ENCODE assay signal across 13 mouse cellular contexts in the genomic region with DNA sequence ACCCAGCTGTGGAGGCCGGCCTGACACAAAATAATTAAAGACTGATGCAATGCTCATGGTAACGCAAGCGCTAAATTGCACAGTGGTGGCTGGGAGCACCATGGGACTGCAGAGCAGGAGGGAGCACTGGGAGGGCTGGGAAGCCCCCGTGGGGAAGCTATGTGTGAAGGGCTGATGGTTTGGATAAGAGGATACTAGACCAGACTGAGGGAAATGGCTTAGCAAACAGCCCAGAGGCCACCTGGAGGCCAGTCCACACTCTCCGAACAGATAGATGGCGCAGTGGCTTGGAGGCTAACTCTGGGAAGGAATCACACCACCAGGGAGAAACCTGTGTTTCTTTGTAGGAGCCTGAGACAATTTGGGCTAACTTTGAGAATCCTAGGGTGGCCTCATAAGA.
DNase-seq lines count a peak whose midpoint lies in the region; ATAC-seq and TF ChIP-seq lines count a peak whose summit lies in the region.
"Had no signal": no experiment of that assay in that cellular context is flagged by ENCODE, and none has a peak within 500 bp of the region (broad histone marks: within the 10 kb centered on the region; RNA-seq: fewer than 3 reads in every experiment).

No protein-coding gene starts in this region.

- peak; percentile 24; the same call in 1 of the 2 replicates for TF ChIP-seq CTCF in heart, postnatal 0 days (IDR thresholded peaks at IDR 0.05; ENCODE audit: low read depth)

- no peaks in the 10 kb centered on the region for H3K9me3 ChIP-seq in heart, postnatal 0 days (replicated peaks; ENCODE audit: control insufficient read depth, low read length)
- no peaks in the 10 kb centered on the region for H3K9me3 ChIP-seq in midbrain, embryonic 10.5 days (replicated peaks)
- H3K9me3 ChIP-seq in midbrain, embryonic 16.5 days (replicated peaks; ENCODE audit: control insufficient read depth, low read length, poor library complexity, severe bottlenecking): no peaks in the 10 kb centered on the region

- TF ChIP-seq EP300 in heart, postnatal 0 days (IDR thresholded peaks at IDR 0.05; ENCODE audit: low read depth): no peak

- H3K4me2 ChIP-seq in heart, postnatal 0 days (ENCODE audit: low read depth, low read length): no peak overlapping the region
- H3K4me2 ChIP-seq in midbrain, embryonic 16.5 days (ENCODE audit: low read length): no peak overlapping the region
- H3K4me2 ChIP-seq: neural tube, embryonic 12.5 days had no signal

- no peak overlapping the region for H3K27ac ChIP-seq in heart, postnatal 0 days (ENCODE audit: low read depth)
- 0 out of 2 replicates have a peak overlapping the region, but pooled peaks have one; percentile 28 for H3K27ac ChIP-seq in midbrain, embryonic 10.5 days (replicated peaks)
- no peak overlapping the region for H3K27ac ChIP-seq in midbrain, embryonic 16.5 days (ENCODE audit: low read length)
- H3K27ac ChIP-seq: macrophage; neural tube, embryonic 12.5 days had no signal

- WGBS in heart, postnatal 0 days: 64% methylated on average over 6 of the region's 6 CpGs
- 22% methylated on average over 6 of the region's 6 CpGs for WGBS in midbrain, embryonic 10.5 days
- WGBS in midbrain, embryonic 16.5 days: 41% methylated on average over 6 of the region's 6 CpGs

- peaks cover 7% of the 10 kb centered on the region for H3K4me1 ChIP-seq in heart, postnatal 0 days (ENCODE audit: control insufficient read depth, insufficient read depth)
- peaks cover 69% of the 10 kb centered on the region for H3K4me1 ChIP-seq in midbrain, embryonic 10.5 days
- peaks cover 12% of the 10 kb centered on the region for H3K4me1 ChIP-seq in midbrain, embryonic 16.5 days (ENCODE audit: control insufficient read depth, insufficient read depth, low read length)

- H3K36me3 ChIP-seq in heart, postnatal 0 days (replicated peaks; ENCODE audit: control insufficient read depth, insufficient read depth, low read length): no peaks in the 10 kb centered on the region
- no peaks in the 10 kb centered on the region for H3K36me3 ChIP-seq in midbrain, embryonic 10.5 days
- H3K36me3 ChIP-seq in midbrain, embryonic 16.5 days (ENCODE audit: control insufficient read depth, insufficient read depth, low read length): no peaks in the 10 kb centered on the region
- H3K36me3 ChIP-seq: neural tube, embryonic 12.5 days had no signal

- no peak for ATAC-seq in heart, postnatal 0 days (ENCODE audit: insufficient read depth, low read depth)
- no peak for ATAC-seq in midbrain, embryonic 16.5 days

- H3K27me3 ChIP-seq in heart, postnatal 0 days (ENCODE audit: control insufficient read depth, insufficient read depth, low read length): no peaks in the 10 kb centered on the region
- peaks cover 12% of the 10 kb centered on the region; the same call in 1 of the 2 replicates for H3K27me3 ChIP-seq in midbrain, embryonic 10.5 days (ENCODE audit: low read depth, poor library complexity, severe bottlenecking)
- no peaks in the 10 kb centered on the region for H3K27me3 ChIP-seq in midbrain, embryonic 16.5 days (ENCODE audit: control insufficient read depth, insufficient read depth, low read depth, low read length)
- H3K27me3 ChIP-seq: neural tube, embryonic 12.5 days had no signal

- no peak overlapping the region for H3K4me3 ChIP-seq in heart, postnatal 0 days (ENCODE audit: low read depth, low read length)
- no peak overlapping the region for H3K4me3 ChIP-seq in midbrain, embryonic 10.5 days
- no peak overlapping the region for H3K4me3 ChIP-seq in midbrain, embryonic 16.5 days (ENCODE audit: low read depth, low read length)
- H3K4me3 ChIP-seq: neural tube, embryonic 12.5 days had no signal

- intact Hi-C loops in heart, postnatal 14 days (cut with DNase I): loop anchor here (10.0 kb wide), 1 partner anchor 505 kb away; no protein-coding TSS in a partner anchor

- no peak overlapping the region for H3K9ac ChIP-seq in heart, postnatal 0 days (replicated peaks; ENCODE audit: low read depth, low read length)
- no peak overlapping the region for H3K9ac ChIP-seq in midbrain, embryonic 16.5 days (ENCODE audit: low read depth, low read length)
- H3K9ac ChIP-seq: neural tube, embryonic 12.5 days had no signal

- DNase-seq in heart, postnatal 0 days (ENCODE audit: low spot score): no peak
- no peak for DNase-seq in heart, postnatal 14 days
- DNase-seq in midbrain, embryonic 10.5 days (ENCODE audit: low spot score): peak; percentile 40
- peak; percentile 72 for DNase-seq in embryo, embryonic 10.5 days (ENCODE audit: low spot score)
- peak; percentile 54 for DNase-seq in retina, postnatal 1 day
- no peak for DNase-seq in cerebellum, adult 8-10 months
- DNase-seq in right cerebral cortex, postnatal 25 days: no peak
- DNase-seq: adrenal gland, postnatal 10 days; cerebellum, adult 18-20 months; kidney, adult 11 months had no signal

Comparison
In these comparisons a context has a peak if more than half of its experiments do, and no peak if none do; other contexts are left out.
1. DNase-seq: peak in midbrain, embryonic 10.5 days (single experiment), embryo, embryonic 10.5 days (single experiment) and retina, postnatal 1 day (single experiment); none in heart, postnatal 0 days (single experiment), heart, postnatal 14 days (0 of 2), cerebellum, adult 8-10 months (single experiment) and right cerebral cortex, postnatal 25 days (single experiment).